Mouse (Mus musculus) E14TG2a.4 (cell line): ENCODE data around the gene Tex2.

ENCODE experiments used
- CTCF ChIP-seq: conservative IDR thresholded peaks from 2 replicates; pipeline ENCODE4 v1.5.1; 2014; ENCODE audit warnings: low read length
- NANOG ChIP-seq: IDR thresholded peaks from 2 replicates; pipeline ENCODE4 v1.6.1; 2014; ENCODE audit warnings: borderline replicate concordance, low read length, mixed read lengths

- TF ChIP-seq CTCF: no peak
- TF ChIP-seq NANOG: no peak
These were observed 29.4 kb downstream of the Tex2 start for GRCm38 (mm10) chr11:106583801-106584200.
